Mouse (Mus musculus): ENCODE measurements around the gene Ackr3. TPM values are rescaled to one million over a fixed set of nuclear protein-coding genes. Genes with fewer than 3 reads are reported as not detected.
A peak's percentile ranks its signal among the peaks of the same experiment; 100 is the strongest.

Gene Ackr3
- polyA plus RNA-seq, 1 experiment from 2014 or later = 27.0 TPM

- WGBS = 50% methylated on average over 6 of the region's 6 CpGs
Observed at GRCm38 (mm10) chr1:90207739-90208502, 4.1 kb downstream of the Ackr3 start.

GRCm38 (mm10) chr1:90208503-90208860 lies 4.7 kb downstream of the Ackr3 start:
- ATAC-seq (replicated peaks; ENCODE audit: extremely low read depth, insufficient read depth, low FRiP score) = no peak
- H3K27me3 ChIP-seq (ENCODE audit: control insufficient read depth, insufficient read depth, low read length) = no peaks in the 10 kb centered on the region; the same call in 1 of the 2 replicates
- peak overlapping the region; percentile 57 for H3K4me2 ChIP-seq (ENCODE audit: low read depth, low read length)
- 45% methylated on average over 9 of the region's 9 CpGs for WGBS
- no peak overlapping the region for H3K9ac ChIP-seq (ENCODE audit: low read length)
- peaks cover 22% of the 10 kb centered on the region for H3K4me1 ChIP-seq (ENCODE audit: control insufficient read depth, insufficient read depth, low read length)
- H3K9me3 ChIP-seq (replicated peaks; ENCODE audit: control insufficient read depth, low read length) = no peaks in the 10 kb centered on the region
- H3K27ac ChIP-seq (ENCODE audit: low read length) = peak overlapping the region; percentile 14; the same call in 1 of the 2 replicates
- H3K4me3 ChIP-seq (ENCODE audit: low read length) = peak overlapping the region; percentile 45; the same call in 1 of the 2 replicates
- H3K36me3 ChIP-seq (ENCODE audit: control insufficient read depth, insufficient read depth) = no peaks in the 10 kb centered on the region

More at GRCm38 (mm10) chr1:90207739-90208502, 4.1 kb downstream of the Ackr3 start:
- no peak for ATAC-seq (replicated peaks; ENCODE audit: extremely low read depth, insufficient read depth, low FRiP score)
- Histone ChIP-seq H3K27me3 (ENCODE audit: control insufficient read depth, insufficient read depth, low read length) (peaks cover 5% of the 10 kb centered on the region), H3K9ac (ENCODE audit: low read length) (peak overlapping the region; percentile 8; the same call in 1 of the 2 replicates), H3K36me3 (ENCODE audit: control insufficient read depth, insufficient read depth) (no peaks in the 10 kb centered on the region), H3K27ac (ENCODE audit: low read length) (peak overlapping the region; percentile 32; the same call in 1 of the 2 replicates), H3K4me2 (ENCODE audit: low read depth, low read length) (peak overlapping the region; percentile 57), H3K4me1 (ENCODE audit: control insufficient read depth, insufficient read depth, low read length) (peaks cover 28% of the 10 kb centered on the region), H3K4me3 (ENCODE audit: low read length) (peak overlapping the region; percentile 45), H3K9me3 (replicated peaks; ENCODE audit: control insufficient read depth, low read length) (no peaks in the 10 kb centered on the region)

- Histone ChIP-seq H3K36me3 (ENCODE audit: control insufficient read depth, insufficient read depth) (no peaks in the 10 kb centered on the region), H3K27me3 (ENCODE audit: control insufficient read depth, insufficient read depth, low read length) (no peaks in the 10 kb centered on the region), H3K4me1 (ENCODE audit: control insufficient read depth, insufficient read depth, low read length) (peaks cover 20% of the 10 kb centered on the region), H3K4me3 (ENCODE audit: low read length) (no peak overlapping the region), H3K27ac (ENCODE audit: low read length) (no peak overlapping the region), H3K9ac (ENCODE audit: low read length) (no peak overlapping the region), H3K4me2 (ENCODE audit: low read depth, low read length) (peak overlapping the region; percentile 57), H3K9me3 (replicated peaks; ENCODE audit: control insufficient read depth, low read length) (no peaks in the 10 kb centered on the region)
- no peak for ATAC-seq (replicated peaks; ENCODE audit: extremely low read depth, insufficient read depth, low FRiP score)
- WGBS = 77% methylated on average over 5 of the region's 5 CpGs
Observed at GRCm38 (mm10) chr1:90209069-90209468, 5.3 kb downstream of the Ackr3 start.

GRCm38 (mm10) chr1:90209741-90210140 lies 6.0 kb downstream of the Ackr3 start:
- ATAC-seq (replicated peaks; ENCODE audit: extremely low read depth, insufficient read depth, low FRiP score) = no peak
- Histone ChIP-seq H3K27ac (ENCODE audit: low read length) (no peak overlapping the region), H3K27me3 (ENCODE audit: control insufficient read depth, insufficient read depth, low read length) (no peaks in the 10 kb centered on the region), H3K4me3 (ENCODE audit: low read length) (no peak overlapping the region), H3K36me3 (ENCODE audit: control insufficient read depth, insufficient read depth) (peaks cover 2% of the 10 kb centered on the region; the same call in 1 of the 2 replicates), H3K9ac (ENCODE audit: low read length) (no peak overlapping the region), H3K4me1 (ENCODE audit: control insufficient read depth, insufficient read depth, low read length) (peaks cover 18% of the 10 kb centered on the region), H3K4me2 (ENCODE audit: low read depth, low read length) (no peak overlapping the region), H3K9me3 (replicated peaks; ENCODE audit: control insufficient read depth, low read length) (no peaks in the 10 kb centered on the region)
- 60% methylated on average over 2 of the region's 2 CpGs for WGBS

- Histone ChIP-seq H3K4me2 (ENCODE audit: low read depth, low read length) (0 out of 2 replicates have a peak overlapping the region, but pooled peaks have one; percentile 19), H3K27me3 (ENCODE audit: control insufficient read depth, insufficient read depth, low read length) (no peaks in the 10 kb centered on the region), H3K9ac (ENCODE audit: low read length) (no peak overlapping the region), H3K4me3 (ENCODE audit: low read length) (no peak overlapping the region), H3K4me1 (ENCODE audit: control insufficient read depth, insufficient read depth, low read length) (peaks cover 18% of the 10 kb centered on the region), H3K36me3 (ENCODE audit: control insufficient read depth, insufficient read depth) (peaks cover 2% of the 10 kb centered on the region; the same call in 1 of the 2 replicates), H3K9me3 (replicated peaks; ENCODE audit: control insufficient read depth, low read length) (no peaks in the 10 kb centered on the region), H3K27ac (ENCODE audit: low read length) (no peak overlapping the region)
- WGBS = 64% methylated on average over 6 of the region's 6 CpGs
- ATAC-seq (replicated peaks; ENCODE audit: extremely low read depth, insufficient read depth, low FRiP score) = no peak
Observed at GRCm38 (mm10) chr1:90210346-90210745, 6.6 kb downstream of the Ackr3 start.

GRCm38 (mm10) chr1:90210761-90211160 lies 7.0 kb downstream of the Ackr3 start:
- 78% methylated on average over 4 of the region's 4 CpGs for WGBS
- no peak overlapping the region for H3K4me3 ChIP-seq (ENCODE audit: low read length)
- H3K4me1 ChIP-seq (ENCODE audit: control insufficient read depth, insufficient read depth, low read length) = peaks cover 18% of the 10 kb centered on the region
- no peaks in the 10 kb centered on the region for H3K27me3 ChIP-seq (ENCODE audit: control insufficient read depth, insufficient read depth, low read length)
- H3K4me2 ChIP-seq (ENCODE audit: low read depth, low read length) = 0 out of 2 replicates have a peak overlapping the region, but pooled peaks have one; percentile 19
- H3K9me3 ChIP-seq (replicated peaks; ENCODE audit: control insufficient read depth, low read length) = no peaks in the 10 kb centered on the region
- ATAC-seq (replicated peaks; ENCODE audit: extremely low read depth, insufficient read depth, low FRiP score) = no peak
- H3K9ac ChIP-seq (ENCODE audit: low read length) = no peak overlapping the region
- H3K27ac ChIP-seq (ENCODE audit: low read length) = no peak overlapping the region
- H3K36me3 ChIP-seq (ENCODE audit: control insufficient read depth, insufficient read depth) = peaks cover 2% of the 10 kb centered on the region; the same call in 1 of the 2 replicates

- Histone ChIP-seq H3K9ac (ENCODE audit: low read length) (no peak overlapping the region), H3K9me3 (replicated peaks; ENCODE audit: control insufficient read depth, low read length) (no peaks in the 10 kb centered on the region), H3K36me3 (ENCODE audit: control insufficient read depth, insufficient read depth) (peaks cover 2% of the 10 kb centered on the region; the same call in 1 of the 2 replicates), H3K27ac (ENCODE audit: low read length) (no peak overlapping the region), H3K4me1 (ENCODE audit: control insufficient read depth, insufficient read depth, low read length) (peaks cover 13% of the 10 kb centered on the region), H3K27me3 (ENCODE audit: control insufficient read depth, insufficient read depth, low read length) (no peaks in the 10 kb centered on the region), H3K4me3 (ENCODE audit: low read length) (no peak overlapping the region), H3K4me2 (ENCODE audit: low read depth, low read length) (no peak overlapping the region)
- WGBS = 90% methylated on average over 6 of the region's 6 CpGs
- ATAC-seq (replicated peaks; ENCODE audit: extremely low read depth, insufficient read depth, low FRiP score) = no peak
Observed at GRCm38 (mm10) chr1:90212376-90212775, 8.6 kb downstream of the Ackr3 start.

- Histone ChIP-seq H3K27me3 (ENCODE audit: control insufficient read depth, insufficient read depth, low read length) (no peaks in the 10 kb centered on the region), H3K4me1 (ENCODE audit: control insufficient read depth, insufficient read depth, low read length) (peaks cover 8% of the 10 kb centered on the region), H3K36me3 (ENCODE audit: control insufficient read depth, insufficient read depth) (peaks cover 2% of the 10 kb centered on the region; the same call in 1 of the 2 replicates), H3K27ac (ENCODE audit: low read length) (no peak overlapping the region), H3K4me2 (ENCODE audit: low read depth, low read length) (no peak overlapping the region), H3K4me3 (ENCODE audit: low read length) (no peak overlapping the region), H3K9me3 (replicated peaks; ENCODE audit: control insufficient read depth, low read length) (0 out of 2 replicates have a peak, but pooled peaks cover under 1% of the 10 kb centered on the region), H3K9ac (ENCODE audit: low read length) (no peak overlapping the region)
- no peak for ATAC-seq (replicated peaks; ENCODE audit: extremely low read depth, insufficient read depth, low FRiP score)
- WGBS = 77% methylated on average over 6 of the region's 6 CpGs
Observed at GRCm38 (mm10) chr1:90212901-90213300, 9.1 kb downstream of the Ackr3 start.

- Histone ChIP-seq H3K27me3 (ENCODE audit: control insufficient read depth, insufficient read depth, low read length) (no peaks in the 10 kb centered on the region), H3K4me2 (ENCODE audit: low read depth, low read length) (no peak overlapping the region), H3K27ac (ENCODE audit: low read length) (no peak overlapping the region), H3K4me3 (ENCODE audit: low read length) (no peak overlapping the region), H3K9ac (ENCODE audit: low read length) (no peak overlapping the region), H3K36me3 (ENCODE audit: control insufficient read depth, insufficient read depth) (peaks cover 2% of the 10 kb centered on the region; the same call in 1 of the 2 replicates), H3K9me3 (replicated peaks; ENCODE audit: control insufficient read depth, low read length) (0 out of 2 replicates have a peak, but pooled peaks cover 4% of the 10 kb centered on the region), H3K4me1 (ENCODE audit: control insufficient read depth, insufficient read depth, low read length) (no peaks in the 10 kb centered on the region; the same call in 1 of the 2 replicates)
- WGBS = 93% methylated on average over 12 of the region's 12 CpGs
- no peak for ATAC-seq (replicated peaks; ENCODE audit: extremely low read depth, insufficient read depth, low FRiP score)
Observed at GRCm38 (mm10) chr1:90214021-90214420, 10.2 kb downstream of the Ackr3 start.
